Mouse (Mus musculus): ENCODE results near the gene Plekha5. TPM values are rescaled to one million over a fixed set of nuclear protein-coding genes. Genes with fewer than 3 reads are reported as not detected.
A peak's percentile ranks its signal among the peaks of the same experiment; 100 is the strongest.

Gene Plekha5
- polyA plus RNA-seq, 1 experiment from 2014 or later: 45.4 TPM

GRCm38 (mm10) chr6:140467851-140468250 is 44.0 kb downstream of the Plekha5 start:
- Histone ChIP-seq H3K4me3 (ENCODE audit: low read length) (no peak overlapping the region), H3K27me3 (ENCODE audit: insufficient read depth, low read length) (no peaks in the 10 kb centered on the region), H3K4me2 (replicated peaks; ENCODE audit: low read depth, low read length) (no peak overlapping the region), H3K9me3 (ENCODE audit: low read length) (no peaks in the 10 kb centered on the region), H3K36me3 (ENCODE audit: insufficient read depth, low read length) (peaks cover 3% of the 10 kb centered on the region; the same call in 1 of the 2 replicates), H3K27ac (ENCODE audit: low read length) (no peak overlapping the region), H3K9ac (replicated peaks; ENCODE audit: low read length) (no peak overlapping the region), H3K4me1 (ENCODE audit: insufficient read depth, low read length) (peaks cover 14% of the 10 kb centered on the region)
- WGBS: 90% methylated on average over 12 of the region's 12 CpGs
- ATAC-seq (ENCODE audit: low FRiP score, low TSS enrichment): no peak

GRCm38 (mm10) chr6:140469791-140470190 is 45.9 kb downstream of the Plekha5 start:
- ATAC-seq (ENCODE audit: low FRiP score, low TSS enrichment): no peak
- H3K27ac ChIP-seq (ENCODE audit: low read length): no peak overlapping the region
- peaks cover 3% of the 10 kb centered on the region; the same call in 1 of the 2 replicates for H3K36me3 ChIP-seq (ENCODE audit: insufficient read depth, low read length)
- no peak overlapping the region for H3K9ac ChIP-seq (replicated peaks; ENCODE audit: low read length)
- no peaks in the 10 kb centered on the region for H3K9me3 ChIP-seq (ENCODE audit: low read length)
- no peak overlapping the region for H3K4me3 ChIP-seq (ENCODE audit: low read length)
- H3K4me2 ChIP-seq (replicated peaks; ENCODE audit: low read depth, low read length): no peak overlapping the region
- H3K4me1 ChIP-seq (ENCODE audit: insufficient read depth, low read length): peaks cover 14% of the 10 kb centered on the region
- H3K27me3 ChIP-seq (ENCODE audit: insufficient read depth, low read length): no peaks in the 10 kb centered on the region
- 87% methylated on average over 6 of the region's 6 CpGs for WGBS

- Histone ChIP-seq H3K9me3 (ENCODE audit: low read length) (no peaks in the 10 kb centered on the region), H3K36me3 (ENCODE audit: insufficient read depth, low read length) (peaks cover 3% of the 10 kb centered on the region; the same call in 1 of the 2 replicates), H3K27ac (ENCODE audit: low read length) (no peak overlapping the region), H3K4me1 (ENCODE audit: insufficient read depth, low read length) (0 out of 2 replicates have a peak, but pooled peaks cover 3% of the 10 kb centered on the region), H3K9ac (replicated peaks; ENCODE audit: low read length) (no peak overlapping the region), H3K27me3 (ENCODE audit: insufficient read depth, low read length) (no peaks in the 10 kb centered on the region), H3K4me3 (ENCODE audit: low read length) (no peak overlapping the region), H3K4me2 (replicated peaks; ENCODE audit: low read depth, low read length) (no peak overlapping the region)
- no peak for ATAC-seq (ENCODE audit: low FRiP score, low TSS enrichment)
- WGBS: 79% methylated on average over 5 of the region's 5 CpGs
These were observed 47.9 kb downstream of the Plekha5 start for GRCm38 (mm10) chr6:140471751-140472150.

- H3K9me3 ChIP-seq (ENCODE audit: low read length): no peaks in the 10 kb centered on the region
- 56% methylated on average over 4 of the region's 4 CpGs for WGBS
These were observed 48.5 kb downstream of the Plekha5 start for GRCm38 (mm10) chr6:140472345-140472744.

GRCm38 (mm10) chr6:140475393-140476087 is 51.7 kb downstream of the Plekha5 start:
- Histone ChIP-seq H3K9me3 (ENCODE audit: low read length) (no peaks in the 10 kb centered on the region), H3K9ac (replicated peaks; ENCODE audit: low read length) (no peak overlapping the region), H3K4me3 (ENCODE audit: low read length) (no peak overlapping the region), H3K36me3 (ENCODE audit: insufficient read depth, low read length) (peaks cover 3% of the 10 kb centered on the region; the same call in 1 of the 2 replicates), H3K4me2 (replicated peaks; ENCODE audit: low read depth, low read length) (no peak overlapping the region), H3K27ac (ENCODE audit: low read length) (no peak overlapping the region), H3K4me1 (ENCODE audit: insufficient read depth, low read length) (peaks cover 8% of the 10 kb centered on the region; the same call in 1 of the 2 replicates), H3K27me3 (ENCODE audit: insufficient read depth, low read length) (no peaks in the 10 kb centered on the region)
- WGBS: 84% methylated on average over 9 of the region's 9 CpGs
- ATAC-seq (ENCODE audit: low FRiP score, low TSS enrichment): no peak; the same call in 1 of the 2 replicates

More at GRCm38 (mm10) chr6:140472345-140472744, 48.5 kb downstream of the Plekha5 start:
- Histone ChIP-seq H3K4me1 (ENCODE audit: insufficient read depth, low read length) (0 out of 2 replicates have a peak, but pooled peaks cover 4% of the 10 kb centered on the region), H3K27ac (ENCODE audit: low read length) (no peak overlapping the region), H3K9ac (replicated peaks; ENCODE audit: low read length) (no peak overlapping the region), H3K27me3 (ENCODE audit: insufficient read depth, low read length) (no peaks in the 10 kb centered on the region), H3K4me3 (ENCODE audit: low read length) (no peak overlapping the region), H3K4me2 (replicated peaks; ENCODE audit: low read depth, low read length) (no peak overlapping the region), H3K36me3 (ENCODE audit: insufficient read depth, low read length) (peaks cover 3% of the 10 kb centered on the region; the same call in 1 of the 2 replicates)
- ATAC-seq (ENCODE audit: low FRiP score, low TSS enrichment): no peak

- 42% methylated on average over 2 of the region's 2 CpGs for WGBS
These were observed 53.1 kb downstream of the Plekha5 start for GRCm38 (mm10) chr6:140476981-140477380.

GRCm38 (mm10) chr6:140478031-140478430 is 54.2 kb downstream of the Plekha5 start:
- Histone ChIP-seq H3K4me1 (ENCODE audit: insufficient read depth, low read length) (peaks cover 8% of the 10 kb centered on the region; the same call in 1 of the 2 replicates), H3K4me3 (ENCODE audit: low read length) (no peak overlapping the region), H3K27me3 (ENCODE audit: insufficient read depth, low read length) (no peaks in the 10 kb centered on the region), H3K9me3 (ENCODE audit: low read length) (no peaks in the 10 kb centered on the region), H3K4me2 (replicated peaks; ENCODE audit: low read depth, low read length) (peak overlapping the region; percentile 18; the same call in 1 of the 2 replicates), H3K36me3 (ENCODE audit: insufficient read depth, low read length) (no peaks in the 10 kb centered on the region), H3K9ac (replicated peaks; ENCODE audit: low read length) (no peak overlapping the region), H3K27ac (ENCODE audit: low read length) (0 out of 2 replicates have a peak overlapping the region, but pooled peaks have one; percentile 29)
- WGBS: 33% methylated on average over 7 of the region's 7 CpGs
- peak; percentile 34; the same call in 1 of the 2 replicates for ATAC-seq (ENCODE audit: low FRiP score, low TSS enrichment)

More at GRCm38 (mm10) chr6:140476981-140477380, 53.1 kb downstream of the Plekha5 start:
- Histone ChIP-seq H3K4me2 (replicated peaks; ENCODE audit: low read depth, low read length) (no peak overlapping the region), H3K4me3 (ENCODE audit: low read length) (no peak overlapping the region), H3K27me3 (ENCODE audit: insufficient read depth, low read length) (no peaks in the 10 kb centered on the region), H3K36me3 (ENCODE audit: insufficient read depth, low read length) (no peaks in the 10 kb centered on the region), H3K9ac (replicated peaks; ENCODE audit: low read length) (no peak overlapping the region), H3K4me1 (ENCODE audit: insufficient read depth, low read length) (peaks cover 8% of the 10 kb centered on the region; the same call in 1 of the 2 replicates), H3K9me3 (ENCODE audit: low read length) (no peaks in the 10 kb centered on the region), H3K27ac (ENCODE audit: low read length) (no peak overlapping the region)
- no peak for ATAC-seq (ENCODE audit: low FRiP score, low TSS enrichment)

GRCm38 (mm10) chr6:140478943-140479342 is 55.1 kb downstream of the Plekha5 start:
- WGBS: 93% methylated on average over 5 of the region's 5 CpGs
- no peak for ATAC-seq (ENCODE audit: low FRiP score, low TSS enrichment)
- H3K4me1 ChIP-seq (ENCODE audit: insufficient read depth, low read length): peaks cover 8% of the 10 kb centered on the region; the same call in 1 of the 2 replicates
- H3K9me3 ChIP-seq (ENCODE audit: low read length): no peaks in the 10 kb centered on the region
- no peak overlapping the region for H3K27ac ChIP-seq (ENCODE audit: low read length)
- H3K27me3 ChIP-seq (ENCODE audit: insufficient read depth, low read length): no peaks in the 10 kb centered on the region
- H3K36me3 ChIP-seq (ENCODE audit: insufficient read depth, low read length): no peaks in the 10 kb centered on the region
- H3K4me3 ChIP-seq (ENCODE audit: low read length): no peak overlapping the region
- no peak overlapping the region for H3K9ac ChIP-seq (replicated peaks; ENCODE audit: low read length)
- H3K4me2 ChIP-seq (replicated peaks; ENCODE audit: low read depth, low read length): no peak overlapping the region

GRCm38 (mm10) chr6:140480425-140481081 is 56.7 kb downstream of the Plekha5 start:
- Histone ChIP-seq H3K9ac (replicated peaks; ENCODE audit: low read length) (no peak overlapping the region), H3K4me1 (ENCODE audit: insufficient read depth, low read length) (peaks cover 8% of the 10 kb centered on the region; the same call in 1 of the 2 replicates), H3K27ac (ENCODE audit: low read length) (no peak overlapping the region), H3K4me2 (replicated peaks; ENCODE audit: low read depth, low read length) (no peak overlapping the region), H3K36me3 (ENCODE audit: insufficient read depth, low read length) (no peaks in the 10 kb centered on the region), H3K4me3 (ENCODE audit: low read length) (no peak overlapping the region), H3K27me3 (ENCODE audit: insufficient read depth, low read length) (no peaks in the 10 kb centered on the region), H3K9me3 (ENCODE audit: low read length) (no peaks in the 10 kb centered on the region)
- 86% methylated on average over 10 of the region's 10 CpGs for WGBS
- no peak for ATAC-seq (ENCODE audit: low FRiP score, low TSS enrichment)

Data from kidney, embryonic 16.5 days (tissue).